In the genomic region with DNA sequence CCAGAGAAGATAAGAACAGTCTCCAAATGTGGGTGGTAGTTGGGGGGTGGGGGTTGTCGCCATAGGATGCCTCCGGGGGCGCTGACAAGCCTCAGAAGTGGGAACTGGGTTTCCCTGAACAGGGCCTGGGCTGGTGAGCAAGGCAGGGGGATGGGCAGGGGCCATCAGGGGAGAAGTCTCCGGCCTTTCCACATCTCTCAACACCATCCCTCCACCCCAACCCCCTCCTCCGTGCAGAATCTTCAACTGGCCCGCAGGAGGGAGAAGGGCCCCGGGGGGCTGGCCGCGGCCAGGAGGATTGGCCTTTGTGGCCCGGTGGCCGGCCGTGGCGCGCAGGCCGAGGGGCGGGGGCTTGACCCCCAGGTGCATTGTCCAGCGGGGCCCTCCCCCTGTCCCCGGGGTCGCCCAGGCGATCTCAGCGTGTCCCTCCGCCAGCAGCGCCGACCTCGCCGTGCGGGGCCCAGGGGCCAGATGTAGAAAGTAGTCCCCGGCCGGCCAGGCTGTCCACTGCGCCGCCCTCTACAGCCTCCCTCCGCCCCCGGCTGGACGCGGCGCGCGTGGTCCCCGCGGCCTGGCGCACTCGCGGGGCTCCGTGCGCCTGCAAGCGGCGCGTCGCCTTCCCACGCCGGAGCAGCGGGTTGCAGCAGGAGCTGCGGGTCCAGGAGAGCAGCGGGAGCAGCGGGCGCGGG, we compare ENCODE assay signal across 8 mouse cellular contexts. TPM values are rescaled to one million over a fixed set of nuclear protein-coding genes. Genes with fewer than 3 reads are reported as not detected.
DNase-seq lines count a peak whose midpoint lies in the region; ATAC-seq and TF ChIP-seq lines count a peak whose summit lies in the region.

Gene Prtg (plus strand): TSS at position 144 of the 689 bp plus-strand sequence.

- peak within 1 kb of the TSS; percentile 68 for H3K4me3 ChIP-seq in forebrain, postnatal 0 days (ENCODE audit: low read depth, low read length)
- peak within 1 kb of the TSS; percentile 93 for H3K4me3 ChIP-seq in hindbrain, embryonic 16.5 days (ENCODE audit: low read length)
- H3K4me3 ChIP-seq in liver, embryonic 15.5 days (replicated peaks): peak within 1 kb of the TSS; percentile 58

- no peak within 1 kb of the TSS for H3K27ac ChIP-seq in forebrain, postnatal 0 days (ENCODE audit: low read depth, low read length)
- H3K27ac ChIP-seq in hindbrain, embryonic 16.5 days (ENCODE audit: low read depth, low read length): peak within 1 kb of the TSS; percentile 71
- no peak within 1 kb of the TSS for H3K27ac ChIP-seq in liver, embryonic 15.5 days (replicated peaks)

- peaks cover 34% of the 10 kb centered on the region for H3K27me3 ChIP-seq in forebrain, postnatal 0 days (ENCODE audit: insufficient read depth, low read length)
- H3K27me3 ChIP-seq in hindbrain, embryonic 16.5 days (replicated peaks; ENCODE audit: control insufficient read depth, insufficient read depth, low read length): peaks cover 12% of the 10 kb centered on the region
- peaks cover 74% of the 10 kb centered on the region for H3K27me3 ChIP-seq in liver, embryonic 15.5 days

- ATAC-seq in forebrain, postnatal 0 days: peak; percentile 72
- peak; percentile 87 for ATAC-seq in hindbrain, embryonic 16.5 days
- ATAC-seq in liver, embryonic 15.5 days (ENCODE audit: insufficient read depth): 0 out of 2 replicates have a peak, but pooled peaks have one; percentile 37

- no peaks in the 10 kb centered on the region for H3K36me3 ChIP-seq in forebrain, postnatal 0 days (ENCODE audit: insufficient read depth)
- no peaks in the 10 kb centered on the region for H3K36me3 ChIP-seq in hindbrain, embryonic 16.5 days (ENCODE audit: control insufficient read depth, insufficient read depth, low read length)
- no peaks in the 10 kb centered on the region for H3K36me3 ChIP-seq in liver, embryonic 15.5 days (replicated peaks)

- peak; percentile 10 to 23 for DNase-seq in left cerebral cortex, adult 18-20 months (ENCODE audit: low spot score in 2 of 2)
- DNase-seq in left cerebral cortex, adult 9 months (ENCODE audit: low spot score in 2 of 2): no peak
- DNase-seq in adrenal gland, postnatal 4 days (ENCODE audit: low spot score in 2 of 2): peak; percentile 20 to 32
- peak; percentile 16 for DNase-seq in forebrain, postnatal 0 days
- peak; percentile 18 for DNase-seq in right cerebral cortex, postnatal 14 days
- DNase-seq in urinary bladder, adult 18-20 months (ENCODE audit: low spot score in 2 of 2): no peak

- peak within 1 kb of the TSS; percentile 59 for H3K9ac ChIP-seq in forebrain, postnatal 0 days
- H3K9ac ChIP-seq in hindbrain, embryonic 16.5 days (ENCODE audit: low read depth, low read length): peak within 1 kb of the TSS; percentile 84
- H3K9ac ChIP-seq in liver, embryonic 15.5 days: no peak within 1 kb of the TSS

- peak within 1 kb of the TSS; percentile 100 for H3K4me2 ChIP-seq in forebrain, postnatal 0 days (ENCODE audit: low read depth)
- peak within 1 kb of the TSS; percentile 100 for H3K4me2 ChIP-seq in hindbrain, embryonic 16.5 days (ENCODE audit: low read length)
- H3K4me2 ChIP-seq in liver, embryonic 15.5 days: peak within 1 kb of the TSS; percentile 72

- no peaks in the 10 kb centered on the region for H3K9me3 ChIP-seq in forebrain, postnatal 0 days (ENCODE audit: low read length)
- H3K9me3 ChIP-seq in hindbrain, embryonic 16.5 days (ENCODE audit: control insufficient read depth, low read length): no peaks in the 10 kb centered on the region
- H3K9me3 ChIP-seq in liver, embryonic 15.5 days (replicated peaks): no peaks in the 10 kb centered on the region

- WGBS in forebrain, postnatal 0 days: 2% methylated on average over 48 of the region's 57 CpGs
- WGBS in hindbrain, embryonic 16.5 days: under 1% methylated on average over 52 of the region's 57 CpGs
- under 1% methylated on average over 57 of the region's 57 CpGs for WGBS in liver, embryonic 15.5 days (ENCODE audit: insufficient replicate concordance)

- TF ChIP-seq CTCF in forebrain, postnatal 0 days (IDR thresholded peaks at IDR 0.05; ENCODE audit: low read depth): 0 out of 2 replicates have a peak, but pooled peaks have one; percentile 17

- H3K4me1 ChIP-seq in forebrain, postnatal 0 days (ENCODE audit: insufficient read depth): 0 out of 2 replicates have a peak, but pooled peaks cover 6% of the 10 kb centered on the region
- H3K4me1 ChIP-seq in hindbrain, embryonic 16.5 days (ENCODE audit: control insufficient read depth, insufficient read depth, low read depth, low read length): peaks cover 12% of the 10 kb centered on the region
- peaks cover 12% of the 10 kb centered on the region for H3K4me1 ChIP-seq in liver, embryonic 15.5 days (replicated peaks)

RNA-seq across cellular contexts. Expression of gene Prtg, which starts in this region (rescaled TPM):
- total RNA-seq in left cerebral cortex, adult 18-20 months (2021): 1 to 10 TPM; 1.7 to 3.0 TPM
- total RNA-seq in adrenal gland, postnatal 4 days (2021): 1 to 10 TPM; 1.5 to 2.0 TPM
- total RNA-seq in forebrain, postnatal 0 days (2014; rRNA removed): 0.62 and 0.76 TPM in 2 replicates
- polyA plus RNA-seq in forebrain, postnatal 0 days (2015; fragmentation: Nextera tagmentation; extraction: Ambion mirVana): 0.11 and 0.18 TPM in 2 replicates
- polyA plus RNA-seq in hindbrain, embryonic 16.5 days (2015; fragmentation: Nextera tagmentation; extraction: Ambion mirVana): 0.40 and 0.51 TPM in 2 replicates
- polyA plus RNA-seq in liver, embryonic 15.5 days (2015; fragmentation: Nextera tagmentation; extraction: Ambion mirVana): 0.08 and 0.15 TPM in 2 replicates

Comparison
In these comparisons a context has a peak if more than half of its experiments do, and no peak if none do; other contexts are left out.
1. DNase-seq: peak in left cerebral cortex, adult 18-20 months (2 of 2), adrenal gland, postnatal 4 days (2 of 2) and right cerebral cortex, postnatal 14 days (single experiment); none in left cerebral cortex, adult 9 months (0 of 2) and urinary bladder, adult 18-20 months (0 of 2).
2. Peak in DNase-seq, ATAC-seq, H3K4me3 ChIP-seq, H3K9ac ChIP-seq and H3K4me2 ChIP-seq in forebrain, postnatal 0 days; RNA of the gene not detected or under 1 TPM.
3. Peak in ATAC-seq, H3K4me3 ChIP-seq, H3K27ac ChIP-seq, H3K9ac ChIP-seq and H3K4me2 ChIP-seq in hindbrain, embryonic 16.5 days; RNA of the gene not detected or under 1 TPM.
4. Peak in ATAC-seq, H3K4me3 ChIP-seq and H3K4me2 ChIP-seq in liver, embryonic 15.5 days; RNA of the gene not detected or under 1 TPM.
5. ATAC-seq: peak in every context shown above with its lines; median percentile 87 in hindbrain, embryonic 16.5 days; 72 in forebrain, postnatal 0 days; 37 in liver, embryonic 15.5 days.
6. Peak in every context shown above with its lines, with median percentiles within 50 percentile points of each other: H3K4me2 ChIP-seq and H3K4me3 ChIP-seq.